Mouse (Mus musculus) embryo, embryonic 9.5 days (tissue): ENCODE results near the gene Hamp2.
A peak's percentile ranks its signal among the peaks of the same experiment; 100 is the strongest.
"Not testable (repeated sequence)": the region's sequence is repeated elsewhere in the genome, so short reads cannot be mapped to it uniquely, and the experiment has no call there.

Source experiments
- DNase-seq: peaks from one replicate; pipeline ENCODE4 v3.0.0-alpha.2; 2017; ENCODE audit errors: extremely low spot score

Hamp2 gene

DNA sequence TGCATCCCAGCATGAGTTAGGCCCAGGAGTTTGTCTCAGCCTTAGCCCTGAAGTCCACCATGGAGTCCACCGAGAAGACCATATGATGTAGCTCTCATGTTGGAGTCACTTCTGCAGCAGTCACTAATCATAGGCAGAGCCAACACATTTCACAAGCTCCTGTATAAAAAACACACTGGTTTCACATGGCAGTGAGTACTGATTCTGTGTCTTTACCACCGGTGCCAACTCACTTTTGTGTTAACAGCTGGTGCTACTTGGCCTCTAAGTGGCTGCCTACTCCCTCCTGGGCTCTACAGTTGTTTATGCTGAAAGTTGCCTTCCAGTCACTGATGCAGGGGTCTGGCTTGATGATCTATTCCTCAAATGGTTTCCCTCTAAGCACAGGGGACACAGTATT, at the start of gene Hamp2:
Gene Hamp2, minus strand, starts transcription at position 101 of the 400 bp plus-strand sequence.
- not testable (repeated sequence) for DNase-seq

DNA sequence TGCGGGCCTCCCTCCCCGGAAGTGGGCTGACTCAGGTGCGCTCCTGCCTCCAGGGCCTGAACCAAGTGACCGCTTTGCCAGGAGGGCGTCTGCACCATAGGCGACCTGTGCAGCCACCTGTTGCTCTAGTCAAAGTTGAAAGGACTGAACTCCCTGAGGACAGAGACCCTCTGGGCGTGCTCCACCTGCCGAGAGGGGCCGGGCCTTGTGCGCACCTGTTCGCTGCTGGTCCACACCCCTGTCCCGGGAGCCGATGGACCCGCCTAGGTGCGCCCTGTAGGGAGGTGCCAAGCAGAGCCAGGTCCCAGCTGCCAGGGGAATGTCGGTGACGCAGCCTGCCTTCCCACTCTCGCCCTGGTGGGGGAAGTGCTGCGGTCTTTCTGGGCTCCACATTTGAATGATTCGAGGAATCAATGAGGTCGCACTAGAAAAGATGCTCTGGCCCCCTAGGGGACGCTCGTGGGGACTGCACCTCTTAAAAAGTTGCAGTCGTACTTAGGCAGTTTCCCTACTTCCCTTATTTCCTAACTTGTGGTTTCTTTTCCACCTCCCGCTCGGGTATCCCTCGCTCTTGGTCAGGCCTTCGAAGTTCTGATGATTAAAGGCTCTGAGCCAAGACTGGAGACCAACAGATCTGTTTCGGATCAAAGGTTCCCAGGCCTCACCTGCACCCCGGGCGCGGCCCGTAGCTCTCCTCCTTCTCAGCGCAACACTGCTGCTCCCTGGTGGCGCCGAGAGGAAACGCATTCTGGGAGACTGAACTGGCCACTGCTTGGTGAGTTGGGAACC, 49.2 kb upstream of the Hamp2 start, which contains the start of gene Fam187b:
Gene Fam187b, plus strand, starts transcription at position 290 of the 789 bp plus-strand sequence.
- DNase-seq = peak; percentile 90

DNA sequence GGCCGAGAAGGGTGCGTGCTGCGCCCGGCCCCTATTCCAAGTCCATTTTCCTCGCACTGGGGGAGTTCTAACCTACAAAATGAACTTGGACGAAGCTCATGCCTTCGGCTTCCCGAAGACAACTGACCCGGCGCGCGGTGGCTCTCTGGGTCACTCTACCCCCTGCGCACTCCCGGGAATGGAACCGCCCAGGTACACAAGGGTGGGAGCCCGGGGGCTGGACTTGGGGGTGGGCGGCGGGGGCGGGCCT, 48.7 kb upstream of the Hamp2 start, which contains the start of gene Lsr:
Gene Lsr, minus strand, starts transcription at position 214 of the 250 bp plus-strand sequence.
- peak; percentile 75 for DNase-seq

DNA sequence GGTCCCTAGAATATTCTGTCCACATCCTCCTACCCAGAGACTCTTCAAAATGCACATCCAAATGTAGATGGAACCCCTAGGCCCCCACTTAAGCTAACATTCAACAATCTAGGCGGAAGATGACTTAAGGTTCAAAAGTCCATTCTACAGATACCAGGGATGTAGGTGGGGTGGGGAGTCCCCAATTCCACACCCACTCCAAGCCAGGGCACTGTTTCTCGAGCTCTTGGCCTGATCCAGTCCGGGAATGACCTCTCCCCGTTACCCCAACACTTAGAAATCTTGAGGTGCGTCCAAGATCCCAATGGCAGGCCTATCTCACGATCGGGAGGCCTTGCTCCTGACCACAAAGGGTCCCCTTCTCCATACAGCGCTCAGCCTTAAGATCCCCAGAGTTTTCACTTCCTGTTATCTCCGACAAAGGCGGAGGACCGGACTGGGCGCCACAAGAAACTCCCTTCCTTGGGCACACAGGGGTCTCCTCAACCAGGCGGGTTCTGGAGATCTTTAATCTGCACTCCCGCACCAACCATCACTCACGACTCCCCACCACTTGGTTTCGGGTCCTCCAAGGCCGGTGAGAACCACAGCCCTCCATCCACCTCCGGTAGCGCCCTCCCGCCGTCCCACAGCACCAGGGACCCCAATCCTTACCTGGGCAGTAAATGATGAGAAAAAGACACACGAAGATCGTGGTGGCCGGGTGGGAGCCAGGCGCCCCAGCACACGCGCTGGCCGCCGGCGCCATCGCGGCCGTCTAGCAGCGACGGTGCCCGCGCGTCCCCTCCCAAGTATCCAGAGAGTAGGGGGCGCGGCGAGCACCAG, 48.2 kb upstream of the Hamp2 start:
- peak; percentile 32 for DNase-seq

DNA sequence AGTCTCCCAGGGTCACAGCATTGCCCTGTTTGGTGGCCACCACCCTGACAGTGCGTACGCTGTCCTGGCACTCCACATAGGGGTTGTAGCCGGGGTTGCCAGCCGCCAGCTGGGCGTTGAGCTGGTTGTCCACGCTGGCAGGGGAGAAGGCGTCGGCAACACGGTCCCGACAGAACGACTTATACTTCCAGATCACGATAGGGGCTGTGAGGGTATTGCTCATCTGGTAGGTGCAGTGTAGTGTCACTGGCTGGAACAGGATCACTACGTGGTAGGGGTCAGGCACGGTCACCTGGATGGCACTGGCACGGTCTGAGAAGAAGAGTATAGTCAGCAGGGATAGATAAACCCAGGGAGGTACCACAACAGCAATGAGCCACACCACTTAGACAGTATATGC, 47.4 kb upstream of the Hamp2 start:
- no peak for DNase-seq

DNA sequence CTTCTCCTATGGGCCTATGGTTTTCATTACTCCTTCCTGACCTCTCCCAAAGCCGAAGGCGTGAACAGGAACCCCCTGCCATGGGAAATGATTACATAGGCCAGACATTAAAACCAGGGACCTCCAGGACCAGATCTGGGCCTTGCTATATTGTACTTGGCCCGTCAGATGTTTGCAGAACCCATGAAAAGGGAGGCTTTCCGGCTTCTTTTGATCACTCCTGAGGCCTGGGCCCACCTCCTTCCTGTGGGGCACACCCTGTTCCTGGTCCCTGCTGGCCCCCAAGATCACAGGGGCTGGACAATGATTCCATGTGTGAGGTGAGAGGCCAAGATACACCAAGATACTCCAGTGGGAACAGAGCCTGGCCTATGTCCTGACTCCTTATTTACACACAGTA, 44.7 kb upstream of the Hamp2 start:
- DNase-seq = no peak

DNA sequence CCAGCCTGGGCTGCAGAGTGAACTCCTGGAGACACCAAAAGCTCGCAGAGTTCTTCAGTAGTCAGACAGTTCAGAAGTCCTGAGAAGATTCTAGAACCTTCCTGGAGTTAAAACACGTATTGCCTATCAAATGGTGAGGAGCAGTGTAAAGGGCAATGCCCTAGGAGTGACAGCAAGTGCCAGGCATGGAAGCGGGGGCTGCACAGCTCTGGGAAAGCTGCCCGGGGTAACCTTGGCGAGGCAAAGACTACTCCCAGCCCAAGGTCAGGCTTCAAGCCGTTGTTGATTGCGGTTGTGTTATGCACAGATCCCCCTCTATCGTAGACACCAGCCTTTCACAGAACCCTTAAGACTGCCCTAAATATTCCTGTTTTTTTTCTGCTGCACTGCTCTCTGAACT, 44.1 kb upstream of the Hamp2 start:
- DNase-seq = no peak

DNA sequence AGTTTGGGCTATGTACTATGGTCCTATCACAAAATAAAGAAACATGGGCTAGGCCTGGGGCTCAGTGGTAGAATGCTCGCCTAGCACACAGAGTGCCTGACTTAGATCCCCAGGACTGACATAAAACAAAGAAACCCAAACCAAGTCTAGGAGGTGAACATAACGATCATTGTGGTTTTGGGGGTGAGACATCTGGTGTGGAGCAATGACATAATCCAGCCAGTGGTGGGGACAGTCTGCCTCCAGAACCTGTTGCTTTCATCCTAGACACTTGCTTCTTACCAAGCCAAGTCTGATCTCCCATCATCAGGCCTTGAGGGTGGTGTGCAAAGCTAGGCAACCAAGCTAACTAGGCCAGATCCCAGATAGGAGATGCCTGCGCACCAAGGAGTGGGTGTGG, 42.2 kb upstream of the Hamp2 start:
- no peak for DNase-seq

DNA sequence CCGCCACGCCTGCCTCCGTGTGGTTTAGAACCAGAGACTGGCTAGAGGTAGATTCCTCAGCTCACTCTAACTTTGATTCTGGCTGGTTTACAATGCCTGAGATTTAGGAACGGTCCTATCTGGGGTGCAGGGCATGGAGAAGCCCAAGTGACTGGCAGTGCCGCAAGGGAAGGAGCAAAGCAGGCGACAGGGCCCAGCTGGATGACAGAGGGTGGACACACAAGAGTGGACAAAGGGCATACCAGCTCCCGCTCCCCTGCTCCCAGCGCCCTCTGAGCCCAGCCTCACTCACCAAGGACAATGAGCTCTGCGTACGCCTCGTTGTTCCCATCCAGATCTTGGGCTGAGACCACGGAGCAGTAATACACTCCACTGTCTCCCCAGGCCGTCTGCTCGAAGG, 41.2 kb upstream of the Hamp2 start:
- no peak for DNase-seq

DNA sequence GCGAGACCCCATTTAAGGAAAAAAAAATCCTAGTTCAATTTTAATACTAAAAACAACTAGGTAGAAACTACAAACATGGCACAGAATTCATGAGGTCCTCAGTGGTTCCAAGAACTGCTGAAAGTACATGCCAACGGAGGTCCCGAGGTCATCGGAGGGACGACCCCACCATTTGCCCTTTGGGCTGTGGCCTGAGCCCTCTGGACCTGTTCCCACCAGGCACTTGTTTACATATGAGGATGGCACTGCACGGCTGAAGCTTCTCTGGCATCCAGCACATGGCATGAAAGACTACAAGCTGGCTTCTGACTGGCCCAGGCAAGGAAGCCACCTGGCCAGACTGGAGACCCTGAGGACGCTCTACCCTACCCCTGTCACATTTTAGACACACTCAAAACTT, 39.9 kb upstream of the Hamp2 start:
- no peak for DNase-seq

DNA sequence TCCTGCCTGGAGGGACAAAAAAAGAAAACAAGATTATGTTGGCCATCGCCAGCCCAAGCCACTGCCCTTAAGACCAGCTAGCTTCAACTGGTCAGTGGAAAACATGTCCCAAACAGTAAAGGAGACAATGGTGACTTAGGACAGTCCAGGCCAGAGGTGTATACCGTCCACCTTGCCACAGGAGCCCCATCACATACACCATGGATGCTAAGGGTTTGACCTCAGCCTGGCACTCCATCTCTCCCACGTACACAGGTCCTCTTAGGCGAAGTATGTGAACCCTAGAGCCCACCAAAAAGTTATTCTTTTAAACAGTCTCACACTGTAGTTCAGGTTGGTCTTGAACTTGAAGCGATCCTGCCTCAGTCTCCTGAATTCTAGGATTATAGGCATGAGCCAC, 38.4 kb upstream of the Hamp2 start:
- DNase-seq = no peak

DNA sequence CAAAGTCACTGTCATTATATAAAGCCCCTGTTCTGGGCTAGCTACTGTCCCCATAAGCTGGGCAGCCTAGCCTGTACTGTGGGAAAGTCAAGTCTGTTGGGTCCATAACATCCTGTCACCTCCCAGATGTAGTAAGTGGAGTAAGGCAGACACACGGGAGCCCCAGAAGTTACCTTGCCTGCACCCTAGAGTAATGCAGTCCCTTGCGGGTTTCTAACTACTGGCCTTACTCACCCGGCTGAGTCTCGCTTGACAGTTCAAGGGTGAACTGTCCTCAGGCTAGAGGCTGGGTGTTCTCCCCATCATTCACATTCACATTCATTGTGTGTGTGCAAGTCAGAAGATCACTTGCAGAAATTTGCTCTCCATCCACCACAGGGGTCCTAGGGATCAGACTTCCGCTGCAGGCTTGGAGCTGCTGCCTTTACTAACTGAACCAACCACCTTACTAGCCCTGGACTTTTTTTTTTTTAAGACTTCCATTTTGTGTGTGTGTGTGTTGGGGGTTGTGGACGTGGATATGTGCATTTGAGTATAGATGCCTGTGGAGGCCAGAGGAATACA, 35.4 kb upstream of the Hamp2 start:
- DNase-seq = no peak

DNA sequence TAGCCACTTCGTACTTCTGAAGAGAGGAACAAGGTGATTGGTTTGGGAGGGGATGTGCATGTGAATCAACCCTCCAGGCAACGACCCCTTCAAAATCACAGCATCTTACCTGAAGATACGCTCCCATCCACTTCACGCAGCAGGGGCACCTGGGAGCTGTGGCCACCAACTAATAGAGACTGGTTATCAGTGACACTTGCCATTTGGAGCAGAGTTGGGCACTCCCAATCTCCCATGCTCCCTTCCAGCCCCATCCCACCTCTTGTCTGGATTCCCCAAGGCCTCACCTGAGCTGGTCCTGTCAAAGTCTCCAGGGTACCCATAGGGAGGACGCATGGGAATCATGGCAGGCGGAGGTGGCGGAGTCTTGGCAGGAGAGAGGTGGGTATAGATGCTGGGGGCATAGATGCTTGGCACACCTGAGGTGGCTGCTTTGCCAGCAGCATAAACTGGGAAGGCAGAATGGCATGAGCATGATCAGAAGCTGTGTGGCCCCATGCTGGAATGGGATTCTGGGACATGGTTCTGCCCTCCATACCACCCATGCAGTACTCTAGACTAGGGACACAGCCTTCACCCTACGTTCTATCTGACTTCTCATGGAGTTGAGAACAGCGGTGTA, 34.5 kb upstream of the Hamp2 start:
- DNase-seq = no peak

DNA sequence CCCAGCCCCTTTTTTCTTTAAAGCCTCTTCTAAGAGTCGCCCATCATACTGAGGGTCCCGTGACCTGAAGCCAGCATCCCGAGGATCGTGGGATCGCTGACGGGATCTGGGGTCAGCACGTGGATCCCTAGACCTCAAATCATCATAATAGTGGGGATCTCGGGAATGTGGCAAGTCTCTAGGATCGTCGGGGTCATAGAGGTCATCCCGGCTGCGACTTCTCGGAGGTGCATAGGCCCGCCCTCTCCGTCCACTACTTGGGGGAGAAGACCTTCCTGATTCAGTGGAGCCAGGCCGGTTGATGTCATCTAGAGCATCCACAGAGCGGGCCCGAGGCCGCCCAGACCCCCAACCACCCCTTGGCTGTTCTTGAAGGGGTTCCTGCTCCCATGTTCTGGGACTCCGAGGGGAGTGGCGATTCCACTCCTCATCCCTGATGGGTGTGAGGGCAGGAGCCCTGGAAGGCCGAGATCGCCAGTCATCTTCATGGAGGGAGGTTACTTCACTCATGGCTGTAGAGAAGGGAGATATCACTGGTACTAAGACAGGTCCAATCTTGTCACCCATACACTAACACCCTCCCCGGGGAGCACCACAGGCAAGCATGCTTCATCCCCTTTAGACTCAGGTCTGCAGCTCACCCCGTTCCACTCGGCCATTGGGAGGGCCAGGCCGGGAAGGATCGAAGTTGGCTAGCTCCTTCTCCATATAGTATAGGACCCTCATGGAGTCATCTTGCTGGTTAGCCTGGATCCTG, 33.8 kb upstream of the Hamp2 start:
- peak; percentile 24 for DNase-seq

DNA sequence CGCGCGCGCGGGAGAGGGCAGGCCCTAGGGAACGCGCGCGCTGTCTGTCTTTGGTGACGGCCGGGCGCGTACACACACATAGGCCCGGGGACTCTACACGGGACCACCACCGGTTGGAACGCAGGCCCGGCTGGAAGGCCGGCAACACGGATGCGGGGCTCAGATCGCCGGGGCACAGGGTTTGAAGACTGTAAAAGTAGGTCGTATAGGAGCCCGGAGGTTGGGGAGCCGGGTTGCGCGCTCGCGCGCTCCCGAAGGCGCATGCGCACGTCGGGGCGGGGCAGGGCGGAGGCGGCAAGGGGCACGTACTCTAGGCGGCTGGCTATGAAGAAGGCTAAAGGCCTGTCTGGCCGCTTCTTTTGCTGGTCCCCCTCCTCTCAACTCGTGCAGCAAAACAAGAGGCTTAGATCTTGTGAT, 32.9 kb upstream of the Hamp2 start:
- peak; percentile 94 for DNase-seq

DNA sequence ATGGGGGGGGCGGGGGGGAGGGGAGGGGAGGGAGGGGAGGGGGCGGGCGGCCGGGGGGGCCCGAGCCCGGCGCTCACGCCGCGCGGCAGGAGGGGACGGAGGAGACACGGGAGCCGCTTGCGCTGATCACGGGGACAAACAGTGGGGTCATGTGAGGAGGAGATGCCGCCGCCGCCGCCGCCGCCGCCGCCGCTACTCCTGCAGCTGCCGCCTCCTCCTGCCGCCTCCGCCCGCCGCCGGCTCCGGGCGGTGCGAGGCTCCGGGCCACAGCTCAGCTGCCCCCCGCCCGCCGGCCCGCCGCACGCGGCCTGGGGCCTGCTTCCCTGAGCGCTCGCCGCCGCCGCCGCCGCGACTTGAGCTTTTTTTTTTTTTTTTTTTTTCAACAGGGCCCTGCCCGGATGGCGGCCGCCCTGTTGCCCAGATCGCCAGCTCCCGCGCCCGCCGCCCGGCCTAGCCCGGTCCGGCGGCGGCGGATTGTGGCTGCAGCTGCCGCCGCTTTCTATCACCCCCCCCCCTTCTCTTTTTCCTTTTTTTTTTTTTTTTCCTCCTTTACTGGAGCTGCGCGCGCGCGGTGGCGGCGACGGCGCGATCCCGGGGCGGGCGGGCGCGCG, 32.4 kb upstream of the Hamp2 start, which contains the start of gene Usf2:
Gene Usf2, minus strand, starts transcription at position 48 of the 611 bp plus-strand sequence.
- DNase-seq = peak; percentile 85

DNA sequence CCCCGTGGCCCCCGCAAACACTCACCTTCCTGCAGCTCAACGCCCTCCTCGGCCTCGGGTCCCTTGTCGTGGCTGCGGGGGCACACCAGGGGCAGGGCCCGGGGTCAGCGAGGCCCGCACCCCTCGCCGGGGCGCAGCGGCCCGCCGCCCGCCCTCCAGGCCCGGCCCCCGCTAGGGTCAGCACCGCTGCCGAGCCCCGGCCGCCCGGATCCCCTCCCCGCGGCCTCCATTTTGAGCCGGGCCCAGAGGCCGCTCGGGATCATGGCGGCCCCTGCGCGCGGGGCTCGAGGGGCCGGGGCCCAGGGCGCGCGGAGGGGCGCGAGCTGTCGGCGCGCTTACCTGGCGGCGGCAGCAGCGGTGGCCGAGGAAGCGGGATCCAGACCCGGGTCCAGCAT, 31.9 kb upstream of the Hamp2 start:
- DNase-seq = no peak

DNA sequence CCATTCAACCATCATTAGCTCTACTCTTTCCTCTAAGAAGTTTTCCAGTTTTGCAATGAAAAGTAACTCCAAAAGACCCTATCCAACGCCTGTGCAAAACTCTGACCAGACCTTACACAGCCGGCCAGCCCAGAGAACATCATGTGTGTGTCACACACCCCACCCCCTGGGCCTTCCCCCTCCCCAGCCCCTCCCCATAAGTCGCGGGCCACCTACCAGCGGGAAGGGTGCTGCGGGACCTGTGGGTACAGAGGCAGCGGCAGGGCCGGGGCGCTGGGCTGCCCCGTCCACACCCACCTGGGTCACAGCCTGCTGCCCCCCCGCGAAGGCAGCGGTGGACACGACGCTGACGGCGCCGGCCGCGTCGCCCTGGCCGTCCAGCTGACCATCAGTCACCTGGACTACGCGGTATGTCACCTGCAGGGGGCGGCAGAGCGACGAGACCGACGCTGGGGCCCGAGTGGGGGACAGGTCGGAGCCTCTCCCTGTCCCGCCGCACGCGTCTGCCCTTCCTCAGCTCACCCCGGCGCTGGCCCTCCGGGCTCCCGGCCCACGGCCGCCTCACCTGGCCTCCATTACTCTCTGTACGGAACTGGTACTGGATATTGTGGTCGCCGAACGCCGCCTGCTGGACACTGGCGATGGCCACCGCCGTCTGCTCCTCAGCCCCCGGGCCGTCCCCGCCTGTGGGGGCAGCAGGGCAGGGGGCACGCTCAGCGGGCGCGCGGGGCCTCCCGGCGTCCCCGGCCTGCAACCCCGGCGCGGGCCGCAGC, 31.3 kb upstream of the Hamp2 start:
- DNase-seq = peak; percentile 90

DNA sequence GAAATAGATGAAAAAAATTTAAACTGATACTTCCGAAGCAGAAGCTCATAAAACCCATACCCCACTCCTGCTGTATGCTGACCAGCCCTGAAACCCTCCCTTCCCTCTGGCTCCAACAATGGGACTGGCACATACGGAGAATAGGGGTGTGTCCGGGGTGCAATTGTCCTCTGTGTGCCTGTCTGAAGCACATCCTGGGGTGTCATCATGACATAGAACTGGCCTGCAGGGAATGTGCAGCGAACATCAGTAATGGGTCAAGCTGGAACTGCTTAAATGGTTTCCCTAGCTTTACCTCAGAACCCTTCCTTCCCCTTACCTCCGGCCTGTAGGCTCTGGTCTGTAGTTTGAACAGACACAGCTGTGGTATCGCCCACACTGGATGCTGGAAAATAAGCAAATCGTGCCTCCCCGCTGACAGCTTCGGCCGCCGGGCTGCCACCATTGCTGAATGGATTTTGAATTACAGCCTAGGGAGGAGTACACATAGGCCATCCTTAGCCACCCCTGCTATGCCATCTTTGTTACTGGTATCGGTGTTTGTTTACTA, 30.6 kb upstream of the Hamp2 start:
- DNase-seq = no peak

DNA sequence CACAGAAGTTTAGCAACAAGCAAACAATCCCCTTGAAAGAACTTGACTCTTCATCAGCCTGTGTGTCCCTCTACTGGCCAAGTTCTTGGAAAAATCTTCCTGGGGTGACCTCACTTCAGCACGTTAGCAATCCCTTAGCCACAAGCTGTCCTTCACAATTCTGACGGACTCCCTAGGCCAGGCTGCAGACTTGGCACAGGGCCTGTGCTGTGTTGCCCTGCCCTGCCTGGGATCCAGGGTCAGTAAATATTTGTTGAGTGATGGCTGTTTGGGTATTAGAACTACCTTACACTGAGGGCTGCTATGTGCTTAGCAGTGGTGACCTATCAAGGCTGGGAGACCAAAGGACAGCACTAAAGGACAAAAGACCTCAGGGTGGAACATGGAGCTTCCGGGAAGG, 29.6 kb upstream of the Hamp2 start:
- DNase-seq = no peak
